Mouse (Mus musculus): Measurements from ENCODE around the gene Ssr1. TPM values are rescaled to one million over a fixed set of nuclear protein-coding genes. Genes with fewer than 3 reads are reported as not detected.

The Ssr1 gene
- polyA plus RNA-seq, 1 experiment from 2014 or later = 101 TPM

- no peak for ATAC-seq (ENCODE audit: low FRiP score)
- WGBS = 82% methylated on average over 5 of the region's 5 CpGs
Observed at GRCm38 (mm10) chr13:37941138-37941645, 52.8 kb downstream of the Ssr1 start.

GRCm38 (mm10) chr13:37940649-37941048 is 53.4 kb downstream of the Ssr1 start:
- Histone ChIP-seq H3K27me3 (no peaks in the 10 kb centered on the region), H3K4me1 (no peaks in the 10 kb centered on the region), H3K36me3 (peaks cover 4% of the 10 kb centered on the region; the same call in 1 of the 2 replicates), H3K4me3 (no peak overlapping the region), H3K27ac (no peak overlapping the region), H3K9ac (no peak overlapping the region), H3K4me2 (replicated peaks) (no peak overlapping the region), H3K9me3 (replicated peaks) (no peaks in the 10 kb centered on the region)
- WGBS = 57% methylated on average over 5 of the region's 5 CpGs
- no peak for ATAC-seq (ENCODE audit: low FRiP score)

More at GRCm38 (mm10) chr13:37941138-37941645, 52.8 kb downstream of the Ssr1 start:
- Histone ChIP-seq H3K4me1 (no peaks in the 10 kb centered on the region), H3K27me3 (no peaks in the 10 kb centered on the region), H3K9ac (no peak overlapping the region), H3K27ac (no peak overlapping the region), H3K4me3 (no peak overlapping the region), H3K4me2 (replicated peaks) (no peak overlapping the region), H3K9me3 (replicated peaks) (no peaks in the 10 kb centered on the region), H3K36me3 (peaks cover 4% of the 10 kb centered on the region; the same call in 1 of the 2 replicates)

- H3K4me1 ChIP-seq = no peaks in the 10 kb centered on the region
- no peak overlapping the region for H3K4me3 ChIP-seq
- 89% methylated on average over 2 of the region's 2 CpGs for WGBS
- peaks cover 4% of the 10 kb centered on the region; the same call in 1 of the 2 replicates for H3K36me3 ChIP-seq
- H3K27me3 ChIP-seq = no peaks in the 10 kb centered on the region
- no peak overlapping the region for H3K27ac ChIP-seq
- no peak overlapping the region for H3K4me2 ChIP-seq (replicated peaks)
- H3K9me3 ChIP-seq (replicated peaks) = no peaks in the 10 kb centered on the region
- no peak for ATAC-seq (ENCODE audit: low FRiP score)
- H3K9ac ChIP-seq = no peak overlapping the region
Observed at GRCm38 (mm10) chr13:37940167-37940566, 53.9 kb downstream of the Ssr1 start.

- WGBS = 83% methylated on average over 3 of the region's 3 CpGs
- H3K36me3 ChIP-seq = peaks cover 11% of the 10 kb centered on the region; the same call in 1 of the 2 replicates
- H3K27ac ChIP-seq = no peak overlapping the region
- ATAC-seq (ENCODE audit: low FRiP score) = no peak
- no peak overlapping the region for H3K4me2 ChIP-seq (replicated peaks)
- peaks cover 3% of the 10 kb centered on the region for H3K4me1 ChIP-seq
- H3K9ac ChIP-seq = no peak overlapping the region
- no peak overlapping the region for H3K4me3 ChIP-seq
- no peaks in the 10 kb centered on the region for H3K27me3 ChIP-seq
- H3K9me3 ChIP-seq (replicated peaks) = no peaks in the 10 kb centered on the region
Observed at GRCm38 (mm10) chr13:37936351-37936750, 57.7 kb downstream of the Ssr1 start.

- ATAC-seq (ENCODE audit: low FRiP score) = no peak
- Histone ChIP-seq H3K4me1 (peaks cover 5% of the 10 kb centered on the region), H3K9me3 (replicated peaks) (no peaks in the 10 kb centered on the region), H3K9ac (no peak overlapping the region), H3K27ac (no peak overlapping the region), H3K4me3 (no peak overlapping the region), H3K4me2 (replicated peaks) (no peak overlapping the region), H3K27me3 (no peaks in the 10 kb centered on the region), H3K36me3 (peaks cover 23% of the 10 kb centered on the region)
- WGBS = 81% methylated on average over 8 of the region's 8 CpGs
Observed at GRCm38 (mm10) chr13:37934920-37935319, 59.1 kb downstream of the Ssr1 start.

- Histone ChIP-seq H3K36me3 (peaks cover 27% of the 10 kb centered on the region), H3K4me2 (replicated peaks) (no peak overlapping the region), H3K9ac (no peak overlapping the region), H3K27me3 (no peaks in the 10 kb centered on the region), H3K4me3 (no peak overlapping the region), H3K4me1 (peaks cover 5% of the 10 kb centered on the region), H3K9me3 (replicated peaks) (no peaks in the 10 kb centered on the region), H3K27ac (no peak overlapping the region)
- WGBS = 80% methylated on average over 4 of the region's 4 CpGs
- no peak for ATAC-seq (ENCODE audit: low FRiP score)
Observed at GRCm38 (mm10) chr13:37934075-37934474, 59.9 kb downstream of the Ssr1 start.

- Histone ChIP-seq H3K4me1 (peaks cover 5% of the 10 kb centered on the region), H3K4me2 (replicated peaks) (no peak overlapping the region), H3K27ac (no peak overlapping the region), H3K9ac (no peak overlapping the region), H3K27me3 (no peaks in the 10 kb centered on the region), H3K4me3 (no peak overlapping the region), H3K9me3 (replicated peaks) (no peaks in the 10 kb centered on the region), H3K36me3 (peaks cover 24% of the 10 kb centered on the region)
- ATAC-seq (ENCODE audit: low FRiP score) = no peak
- WGBS = 77% methylated on average over 27 of the region's 27 CpGs
Observed at GRCm38 (mm10) chr13:37931210-37931922, 62.7 kb downstream of the Ssr1 start.

- ATAC-seq (ENCODE audit: low FRiP score) = no peak
- H3K4me1 ChIP-seq = peaks cover 5% of the 10 kb centered on the region
- no peak overlapping the region for H3K4me2 ChIP-seq (replicated peaks)
- no peak overlapping the region for H3K4me3 ChIP-seq
- no peak overlapping the region for H3K27ac ChIP-seq
- no peak overlapping the region for H3K9ac ChIP-seq
- 93% methylated on average over 23 of the region's 23 CpGs for WGBS
- H3K27me3 ChIP-seq = no peaks in the 10 kb centered on the region
- H3K36me3 ChIP-seq = peaks cover 22% of the 10 kb centered on the region; the same call in 1 of the 2 replicates
- H3K9me3 ChIP-seq (replicated peaks) = no peaks in the 10 kb centered on the region
Observed at GRCm38 (mm10) chr13:37930621-37931020, 63.4 kb downstream of the Ssr1 start.

- WGBS = 90% methylated on average over 13 of the region's 13 CpGs
- no peak overlapping the region for H3K4me2 ChIP-seq (replicated peaks)
- no peaks in the 10 kb centered on the region for H3K27me3 ChIP-seq
- no peak overlapping the region for H3K27ac ChIP-seq
- no peak overlapping the region for H3K9ac ChIP-seq
- peaks cover 22% of the 10 kb centered on the region; the same call in 1 of the 2 replicates for H3K36me3 ChIP-seq
- H3K4me3 ChIP-seq = no peak overlapping the region
- H3K4me1 ChIP-seq = peaks cover 5% of the 10 kb centered on the region
- no peaks in the 10 kb centered on the region for H3K9me3 ChIP-seq (replicated peaks)
- no peak for ATAC-seq (ENCODE audit: low FRiP score)
Observed at GRCm38 (mm10) chr13:37930091-37930490, 63.9 kb downstream of the Ssr1 start.

- WGBS = 96% methylated on average over 17 of the region's 17 CpGs
Observed at GRCm38 (mm10) chr13:37929532-37929931, 64.5 kb downstream of the Ssr1 start.

GRCm38 (mm10) chr13:37926394-37926793 is 67.6 kb downstream of the Ssr1 start:
- H3K27me3 ChIP-seq = no peaks in the 10 kb centered on the region
- H3K27ac ChIP-seq = no peak overlapping the region
- ATAC-seq (ENCODE audit: low FRiP score) = no peak
- no peak overlapping the region for H3K9ac ChIP-seq
- H3K4me2 ChIP-seq (replicated peaks) = no peak overlapping the region
- H3K4me1 ChIP-seq = peaks cover 2% of the 10 kb centered on the region
- H3K4me3 ChIP-seq = no peak overlapping the region
- H3K9me3 ChIP-seq (replicated peaks) = no peaks in the 10 kb centered on the region
- 86% methylated on average over 3 of the region's 3 CpGs for WGBS
- peaks cover 16% of the 10 kb centered on the region; the same call in 1 of the 2 replicates for H3K36me3 ChIP-seq

More at GRCm38 (mm10) chr13:37929532-37929931, 64.5 kb downstream of the Ssr1 start:
- Histone ChIP-seq H3K4me2 (replicated peaks) (no peak overlapping the region), H3K9ac (no peak overlapping the region), H3K27me3 (no peaks in the 10 kb centered on the region), H3K9me3 (replicated peaks) (no peaks in the 10 kb centered on the region), H3K27ac (no peak overlapping the region), H3K4me1 (peaks cover 5% of the 10 kb centered on the region), H3K4me3 (no peak overlapping the region), H3K36me3 (peaks cover 22% of the 10 kb centered on the region; the same call in 1 of the 2 replicates)
- no peak for ATAC-seq (ENCODE audit: low FRiP score)

- H3K4me3 ChIP-seq = no peak overlapping the region
- H3K4me2 ChIP-seq (replicated peaks) = no peak overlapping the region
- no peaks in the 10 kb centered on the region for H3K36me3 ChIP-seq
- no peak overlapping the region for H3K27ac ChIP-seq
- no peak for ATAC-seq (ENCODE audit: low FRiP score)
- WGBS = 75% methylated on average over 4 of the region's 4 CpGs
- no peaks in the 10 kb centered on the region for H3K27me3 ChIP-seq
- no peaks in the 10 kb centered on the region for H3K9me3 ChIP-seq (replicated peaks)
- no peak overlapping the region for H3K9ac ChIP-seq
- no peaks in the 10 kb centered on the region for H3K4me1 ChIP-seq
Observed at GRCm38 (mm10) chr13:37924461-37924948, 69.5 kb downstream of the Ssr1 start.
